In the genomic region with DNA sequence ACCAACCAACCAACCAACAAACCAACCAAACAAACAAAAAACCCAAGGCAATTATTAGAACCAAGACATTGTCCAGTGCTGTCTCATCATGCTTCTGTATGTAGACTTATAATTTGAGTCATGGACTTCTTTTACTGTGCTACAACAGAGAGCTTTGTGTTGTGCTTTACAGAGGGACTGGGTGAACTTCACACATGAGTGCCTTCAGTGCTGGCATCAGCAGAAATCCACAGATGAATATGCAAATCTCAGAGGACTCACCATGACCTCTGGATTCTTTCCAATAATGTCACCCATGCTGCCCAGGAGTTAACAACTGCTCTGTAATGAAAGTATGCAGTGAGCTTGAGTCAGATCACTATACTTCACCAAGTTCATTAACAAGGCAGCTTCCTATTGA, we compare ENCODE assay signal across 23 mouse cellular contexts.
A peak's percentile ranks its signal among the peaks of the same experiment; 100 is the strongest.
DNase-seq lines count a peak whose midpoint lies in the region; ATAC-seq and TF ChIP-seq lines count a peak whose summit lies in the region.
"Had no signal": no experiment of that assay in that cellular context is flagged by ENCODE, and none has a peak within 500 bp of the region (broad histone marks: within the 10 kb centered on the region; RNA-seq: fewer than 3 reads in every experiment).

No protein-coding gene starts in this region.

- H3K9me3 ChIP-seq in hindbrain, postnatal 0 days (ENCODE audit: low read length), result no peaks in the 10 kb centered on the region
- no peaks in the 10 kb centered on the region for H3K9me3 ChIP-seq in hindbrain, embryonic 12.5 days (replicated peaks)
- H3K9me3 ChIP-seq in kidney, postnatal 0 days (replicated peaks; ENCODE audit: low read length), result no peaks in the 10 kb centered on the region
- H3K9me3 ChIP-seq: embryonic facial prominence, embryonic 15.5 days; forebrain, embryonic 15.5 days; hindbrain, embryonic 10.5 days; limb, embryonic 12.5 days; midbrain, embryonic 12.5 days had no signal

- TF ChIP-seq CTCF in hindbrain, postnatal 0 days (IDR thresholded peaks at IDR 0.05; ENCODE audit: low read depth), result no peak
- no peak for TF ChIP-seq CTCF in kidney, postnatal 0 days (IDR thresholded peaks at IDR 0.05; ENCODE audit: low read depth)

- H3K27me3 ChIP-seq in hindbrain, postnatal 0 days (ENCODE audit: insufficient read depth, low read length), result no peaks in the 10 kb centered on the region
- no peaks in the 10 kb centered on the region for H3K27me3 ChIP-seq in hindbrain, embryonic 12.5 days
- H3K27me3 ChIP-seq in kidney, postnatal 0 days (ENCODE audit: insufficient read depth, low read length), result no peaks in the 10 kb centered on the region
- H3K27me3 ChIP-seq: embryonic facial prominence, embryonic 15.5 days; forebrain, embryonic 15.5 days; limb, embryonic 12.5 days; midbrain, embryonic 12.5 days had no signal

- peak; percentile 9 for DNase-seq in hindbrain, postnatal 0 days (ENCODE audit: low spot score)
- peak; percentile 35 for DNase-seq in retina, postnatal 1 day
- DNase-seq in retina, embryonic 14.5 days (ENCODE audit: low spot score), result no peak
- DNase-seq in kidney, postnatal 0 days (ENCODE audit: low spot score), result no peak
- no peak for DNase-seq in right cerebral cortex, postnatal 14 days
- DNase-seq: adrenal gland, postnatal 14 days; B cell, adult 2 months; cerebellum, adult 8-10 months; gastrocnemius, postnatal 10 days; layer of hippocampus, postnatal 36 days; liver, postnatal 0 days; right cerebral cortex, postnatal 4 days; thymus, postnatal 14 days had no signal

- no peak overlapping the region for H3K9ac ChIP-seq in hindbrain, postnatal 0 days (replicated peaks; ENCODE audit: low read length)
- no peak overlapping the region for H3K9ac ChIP-seq in hindbrain, embryonic 12.5 days
- no peak overlapping the region for H3K9ac ChIP-seq in kidney, postnatal 0 days (ENCODE audit: low read depth, low read length)
- H3K9ac ChIP-seq: embryonic facial prominence, embryonic 15.5 days; forebrain, embryonic 15.5 days; limb, embryonic 12.5 days; liver, postnatal 0 days; midbrain, embryonic 12.5 days had no signal

- no peak overlapping the region for H3K4me2 ChIP-seq in hindbrain, postnatal 0 days (ENCODE audit: low read depth, low read length)
- no peak overlapping the region for H3K4me2 ChIP-seq in hindbrain, embryonic 12.5 days (replicated peaks)
- no peak overlapping the region for H3K4me2 ChIP-seq in kidney, postnatal 0 days (ENCODE audit: low read length)
- H3K4me2 ChIP-seq: embryonic facial prominence, embryonic 15.5 days; forebrain, embryonic 15.5 days; limb, embryonic 12.5 days; liver, embryonic 11.5 days; midbrain, embryonic 12.5 days had no signal

- no peak for ATAC-seq in hindbrain, postnatal 0 days
- ATAC-seq in hindbrain, embryonic 12.5 days (ENCODE audit: low FRiP score), result no peak
- 0 out of 2 replicates have a peak, but pooled peaks have one; percentile 46 for ATAC-seq in kidney, postnatal 0 days (replicated peaks; ENCODE audit: low FRiP score, low read depth)
- ATAC-seq in erythroid progenitor cell, adult 5-6 weeks (replicated peaks; ENCODE audit: low FRiP score, poor library complexity, severe bottlenecking), result no peak
- ATAC-seq: forebrain, embryonic 15.5 days; intestine, postnatal 0 days; liver, postnatal 0 days; lung, postnatal 0 days had no signal

- no peak overlapping the region for H3K4me3 ChIP-seq in hindbrain, postnatal 0 days (ENCODE audit: low read length)
- H3K4me3 ChIP-seq in hindbrain, embryonic 12.5 days, result no peak overlapping the region
- H3K4me3 ChIP-seq in kidney, postnatal 0 days (replicated peaks; ENCODE audit: low read depth, low read length), result no peak overlapping the region
- H3K4me3 ChIP-seq: embryonic facial prominence, embryonic 15.5 days; forebrain, embryonic 15.5 days; hindbrain, embryonic 10.5 days; limb, embryonic 12.5 days; midbrain, embryonic 12.5 days had no signal

- H3K4me1 ChIP-seq in hindbrain, postnatal 0 days (ENCODE audit: insufficient read depth, low read length), result no peaks in the 10 kb centered on the region
- no peaks in the 10 kb centered on the region for H3K4me1 ChIP-seq in hindbrain, embryonic 12.5 days
- no peaks in the 10 kb centered on the region for H3K4me1 ChIP-seq in kidney, postnatal 0 days (replicated peaks; ENCODE audit: insufficient read depth, low read length)
- H3K4me1 ChIP-seq: embryonic facial prominence, embryonic 15.5 days; forebrain, embryonic 15.5 days; hindbrain, embryonic 10.5 days; limb, embryonic 12.5 days; midbrain, embryonic 12.5 days had no signal

- H3K27ac ChIP-seq in hindbrain, postnatal 0 days, result no peak overlapping the region
- no peak overlapping the region for H3K27ac ChIP-seq in hindbrain, embryonic 12.5 days
- H3K27ac ChIP-seq in kidney, postnatal 0 days, result no peak overlapping the region
- H3K27ac ChIP-seq: embryonic facial prominence, embryonic 15.5 days; forebrain, embryonic 15.5 days; hindbrain, embryonic 10.5 days; limb, embryonic 12.5 days; midbrain, embryonic 12.5 days had no signal

- no peaks in the 10 kb centered on the region for H3K36me3 ChIP-seq in hindbrain, postnatal 0 days (ENCODE audit: insufficient read depth, low read length)
- no peaks in the 10 kb centered on the region for H3K36me3 ChIP-seq in hindbrain, embryonic 12.5 days
- no peaks in the 10 kb centered on the region for H3K36me3 ChIP-seq in kidney, postnatal 0 days (ENCODE audit: insufficient read depth, low read length)
- H3K36me3 ChIP-seq: embryonic facial prominence, embryonic 15.5 days; forebrain, embryonic 15.5 days; hindbrain, embryonic 10.5 days; limb, embryonic 12.5 days; midbrain, embryonic 12.5 days had no signal

Comparison
In these comparisons a context has a peak if more than half of its experiments do, and no peak if none do; other contexts are left out.
1. DNase-seq: peak in hindbrain, postnatal 0 days (single experiment) and retina, postnatal 1 day (single experiment); none in retina, embryonic 14.5 days (single experiment), kidney, postnatal 0 days (single experiment) and right cerebral cortex, postnatal 14 days (single experiment).